Mouse (Mus musculus) frontal cortex, postnatal 25 days (tissue): ENCODE data around the gene Srebf1.

Experiments
- DNase-seq, 2 experiments: peaks; one replicate each; pipeline ENCODE4 v3.0.0; 2022; ENCODE audit warnings: low spot score in 2 of 2

Gene Srebf1

GRCm38 (mm10) chr11:60205026-60205425 is 17.4 kb downstream of the Srebf1 start:
- no peak for DNase-seq

- DNase-seq = no peak
Observed at GRCm38 (mm10) chr11:60202710-60203638, 19.4 kb downstream of the Srebf1 start.

GRCm38 (mm10) chr11:60200384-60200783 is 22.0 kb downstream of the Srebf1 start:
- DNase-seq = no peak

- peak; percentile 96 to 97 for DNase-seq
Observed at GRCm38 (mm10) chr11:60199702-60200184, 22.6 kb downstream of the Srebf1 start.

- DNase-seq = no peak
Observed at GRCm38 (mm10) chr11:60198651-60199050, 23.7 kb downstream of the Srebf1 start.

GRCm38 (mm10) chr11:60197998-60198619 is 24.3 kb downstream of the Srebf1 start:
- DNase-seq = no peak

GRCm38 (mm10) chr11:60196344-60196743 is 26.0 kb downstream of the Srebf1 start:
- DNase-seq = no peak

GRCm38 (mm10) chr11:60195108-60195507 is 27.3 kb downstream of the Srebf1 start:
- no peak for DNase-seq

- DNase-seq = no peak
Observed at GRCm38 (mm10) chr11:60193556-60193955, 28.8 kb downstream of the Srebf1 start.

- no peak for DNase-seq
Observed at GRCm38 (mm10) chr11:60192534-60192933, 29.8 kb downstream of the Srebf1 start.

- no peak for DNase-seq
Observed at GRCm38 (mm10) chr11:60190055-60190641, 32.2 kb downstream of the Srebf1 start.

GRCm38 (mm10) chr11:60189501-60190040 is 32.8 kb downstream of the Srebf1 start:
- DNase-seq = no peak

GRCm38 (mm10) chr11:60188275-60188853 is 34.0 kb downstream of the Srebf1 start:
- DNase-seq = no peak

- no peak for DNase-seq
Observed at GRCm38 (mm10) chr11:60187070-60187469, 35.3 kb downstream of the Srebf1 start.

- DNase-seq = no peak
Observed at GRCm38 (mm10) chr11:60185396-60186231, 36.8 kb downstream of the Srebf1 start.

GRCm38 (mm10) chr11:60184346-60185325 is 37.7 kb downstream of the Srebf1 start:
- DNase-seq = no peak

GRCm38 (mm10) chr11:60182741-60183140 is 39.6 kb downstream of the Srebf1 start:
- no peak for DNase-seq

GRCm38 (mm10) chr11:60182116-60182670 is 40.2 kb downstream of the Srebf1 start:
- DNase-seq = no peak

- DNase-seq = no peak
Observed at GRCm38 (mm10) chr11:60178506-60178905, 43.9 kb downstream of the Srebf1 start.
